Mouse (Mus musculus): ENCODE data around the gene Lin28a. TPM values are rescaled to one million over a fixed set of nuclear protein-coding genes. Genes with fewer than 3 reads are reported as not detected.

The Lin28a gene
- polyA plus RNA-seq, 1 experiment, result 0.16 TPM

- TF ChIP-seq MYOD1 (IDR thresholded peaks at IDR 0.05; ENCODE audit: control insufficient read depth in 1 of 3, insufficient read length in 2 of 3, low read depth in 2 of 3) (no peak), MYOG (IDR thresholded peaks at IDR 0.05; ENCODE audit: control insufficient read depth in 1 of 3, insufficient read depth in 1 of 3, insufficient read length in 2 of 3, low read depth in 2 of 3) (no peak), E2F4 (IDR thresholded peaks at IDR 0.05; ENCODE audit: insufficient read depth) (no peak), MAX (IDR thresholded peaks at IDR 0.05; ENCODE audit: low read depth) (no peak), POLR2AphosphoS2 (IDR thresholded peaks at IDR 0.05; ENCODE audit: insufficient read length, low read depth) (no peak), USF1 (IDR thresholded peaks at IDR 0.05; ENCODE audit: low read depth) (no peak), POLR2A (IDR thresholded peaks at IDR 0.05; ENCODE audit: insufficient read length, low read depth) (no peak), REST (IDR thresholded peaks at IDR 0.05; ENCODE audit: insufficient read depth, insufficient read length) (no peak), CEBPB (IDR thresholded peaks at IDR 0.05; ENCODE audit: insufficient read depth, poor library complexity, severe bottlenecking) (no peak), SRF (IDR thresholded peaks at IDR 0.05; ENCODE audit: control insufficient read depth, insufficient read length, low read depth) (no peak), TCF12 (IDR thresholded peaks at IDR 0.05; ENCODE audit: insufficient read depth, poor library complexity, severe bottlenecking) (no peak), TCF3 (IDR thresholded peaks at IDR 0.05; ENCODE audit: insufficient read length, low read depth) (no peak)
- peaks cover 14% of the 10 kb centered on the region for H3K79me2 ChIP-seq (ENCODE audit: control insufficient read depth, insufficient read depth)
- H3K4me3 ChIP-seq, result no peak overlapping the region
- H3K27me3 ChIP-seq (ENCODE audit: control insufficient read depth, insufficient read depth, insufficient read length), result no peaks in the 10 kb centered on the region
- H3ac ChIP-seq (ENCODE audit: control insufficient read depth, insufficient read length), result no peak overlapping the region
- peaks cover 8% of the 10 kb centered on the region for H3K36me3 ChIP-seq (ENCODE audit: control insufficient read depth, insufficient read depth)
- H3K4me2 ChIP-seq (ENCODE audit: low read depth), result no peak overlapping the region
Observed at GRCm38 (mm10) chr4:133970196-133970595, 48.4 kb downstream of the Lin28a start.

- peak overlapping the region; percentile 52 for H3K4me3 ChIP-seq
- H3ac ChIP-seq (ENCODE audit: control insufficient read depth, insufficient read length), result no peak overlapping the region
- peaks cover 11% of the 10 kb centered on the region for H3K36me3 ChIP-seq (ENCODE audit: control insufficient read depth, insufficient read depth)
- peak overlapping the region; percentile 87 for H3K4me2 ChIP-seq (ENCODE audit: low read depth)
- peaks cover 14% of the 10 kb centered on the region for H3K79me2 ChIP-seq (ENCODE audit: control insufficient read depth, insufficient read depth)
- H3K27me3 ChIP-seq (ENCODE audit: control insufficient read depth, insufficient read depth, insufficient read length), result no peaks in the 10 kb centered on the region
- TF ChIP-seq REST (IDR thresholded peaks at IDR 0.05; ENCODE audit: insufficient read depth, insufficient read length), result no peak
- no peak for TF ChIP-seq TCF12 (IDR thresholded peaks at IDR 0.05; ENCODE audit: insufficient read depth, poor library complexity, severe bottlenecking)
- no peak for TF ChIP-seq E2F4 (IDR thresholded peaks at IDR 0.05; ENCODE audit: insufficient read depth)
- TF ChIP-seq POLR2AphosphoS2 (IDR thresholded peaks at IDR 0.05; ENCODE audit: insufficient read length, low read depth), result peak; percentile 66
- no peak for TF ChIP-seq TCF3 (IDR thresholded peaks at IDR 0.05; ENCODE audit: insufficient read length, low read depth)
- no peak for TF ChIP-seq USF1 (IDR thresholded peaks at IDR 0.05; ENCODE audit: low read depth)
- TF ChIP-seq MAX (IDR thresholded peaks at IDR 0.05; ENCODE audit: low read depth), result no peak
Observed at GRCm38 (mm10) chr4:133969114-133969770, 49.4 kb downstream of the Lin28a start.

GRCm38 (mm10) chr4:133968150-133968921, 50.3 kb downstream of the Lin28a start, which contains the start of gene Hmgn2:
Gene Hmgn2, minus strand, starts transcription at chr4:133968650.
- H3K4me3 ChIP-seq, result peak within 1 kb of the TSS; percentile 52
- peaks cover 11% of the 10 kb centered on the region for H3K36me3 ChIP-seq (ENCODE audit: control insufficient read depth, insufficient read depth)
- H3K4me2 ChIP-seq (ENCODE audit: low read depth), result peak within 1 kb of the TSS; percentile 87
- H3ac ChIP-seq (ENCODE audit: control insufficient read depth, insufficient read length), result peak within 1 kb of the TSS; percentile 74
- no peaks in the 10 kb centered on the region for H3K27me3 ChIP-seq (ENCODE audit: control insufficient read depth, insufficient read depth, insufficient read length)
- no peak for TF ChIP-seq MYOD1 (IDR thresholded peaks at IDR 0.05; ENCODE audit: control insufficient read depth in 1 of 3, insufficient read length in 2 of 3, low read depth in 2 of 3)
- 0 out of 2 replicates have a peak, but pooled peaks have one; percentile 2 for TF ChIP-seq CEBPB (IDR thresholded peaks at IDR 0.05; ENCODE audit: insufficient read depth, poor library complexity, severe bottlenecking)
- no peak for TF ChIP-seq TCF12 (IDR thresholded peaks at IDR 0.05; ENCODE audit: insufficient read depth, poor library complexity, severe bottlenecking)
- peak; percentile 74 for TF ChIP-seq POLR2AphosphoS2 (IDR thresholded peaks at IDR 0.05; ENCODE audit: insufficient read length, low read depth)
- peak; percentile 62 for TF ChIP-seq REST (IDR thresholded peaks at IDR 0.05; ENCODE audit: insufficient read depth, insufficient read length)
- H3K79me2 ChIP-seq (ENCODE audit: control insufficient read depth, insufficient read depth), result peaks cover 14% of the 10 kb centered on the region

GRCm38 (mm10) chr4:133967866-133968149, 50.8 kb downstream of the Lin28a start:
- Histone ChIP-seq H3K4me2 (ENCODE audit: low read depth) (peak overlapping the region; percentile 87), H3K36me3 (ENCODE audit: control insufficient read depth, insufficient read depth) (peaks cover 11% of the 10 kb centered on the region), H3K4me3 (peak overlapping the region; percentile 52), H3K79me2 (ENCODE audit: control insufficient read depth, insufficient read depth) (peaks cover 14% of the 10 kb centered on the region), H3K27me3 (ENCODE audit: control insufficient read depth, insufficient read depth, insufficient read length) (no peaks in the 10 kb centered on the region), H3ac (ENCODE audit: control insufficient read depth, insufficient read length) (peak overlapping the region; percentile 74)
- TF ChIP-seq TCF12 (IDR thresholded peaks at IDR 0.05; ENCODE audit: insufficient read depth, poor library complexity, severe bottlenecking), result no peak
- no peak for TF ChIP-seq POLR2A (IDR thresholded peaks at IDR 0.05; ENCODE audit: insufficient read length, low read depth)
- peak; percentile 96 for TF ChIP-seq USF1 (IDR thresholded peaks at IDR 0.05; ENCODE audit: low read depth)
- no peak for TF ChIP-seq REST (IDR thresholded peaks at IDR 0.05; ENCODE audit: insufficient read depth, insufficient read length)
- TF ChIP-seq MYOD1 (IDR thresholded peaks at IDR 0.05; ENCODE audit: control insufficient read depth in 1 of 3, insufficient read length in 2 of 3, low read depth in 2 of 3), result no peak
- no peak for TF ChIP-seq E2F4 (IDR thresholded peaks at IDR 0.05; ENCODE audit: insufficient read depth)
- TF ChIP-seq CEBPB (IDR thresholded peaks at IDR 0.05; ENCODE audit: insufficient read depth, poor library complexity, severe bottlenecking), result no peak
- TF ChIP-seq MYOG (IDR thresholded peaks at IDR 0.05; ENCODE audit: control insufficient read depth in 1 of 3, insufficient read depth in 1 of 3, insufficient read length in 2 of 3, low read depth in 2 of 3), result no peak

All from myocyte (in vitro differentiated cells).